ENCODE assay signal across 8 mouse cellular contexts in the genomic region with DNA sequence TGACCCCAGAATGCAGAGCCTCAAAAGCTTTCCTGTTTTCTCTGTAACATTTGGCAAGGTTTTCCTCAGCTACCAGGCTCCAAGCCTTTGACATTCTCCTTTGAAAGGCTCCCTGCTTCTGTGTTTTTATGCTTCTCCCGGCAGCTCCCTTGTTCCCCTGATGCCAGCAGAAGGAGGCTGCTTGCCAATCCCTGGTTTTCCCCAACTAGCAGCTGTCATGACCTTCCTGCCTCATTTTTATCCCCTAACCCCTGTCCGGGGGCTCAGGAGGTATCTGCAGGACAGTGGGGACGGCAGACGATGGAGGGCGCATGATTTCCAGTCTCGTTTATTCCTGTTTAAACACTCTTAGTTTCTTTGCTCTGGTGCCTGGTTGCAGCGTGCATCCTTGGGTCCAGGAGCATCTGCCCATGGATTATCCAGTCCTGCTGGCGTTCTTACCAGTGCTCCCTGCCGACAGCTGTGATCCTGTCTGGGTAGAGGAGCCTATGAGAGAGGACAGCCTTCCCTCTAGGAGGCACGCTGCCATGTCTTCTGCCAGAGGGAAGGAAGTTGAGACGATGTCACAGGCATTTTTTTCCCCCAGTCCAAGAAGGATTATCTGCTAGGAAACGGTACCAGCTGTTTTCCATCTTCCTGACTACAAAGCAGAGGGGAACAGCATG.
DNase-seq lines count a peak whose midpoint lies in the region; ATAC-seq lines count a peak whose summit lies in the region.

No protein-coding gene starts in this region.

- H3K9ac ChIP-seq in hindbrain, embryonic 11.5 days (ENCODE audit: low read depth, low read length) = 0 out of 2 replicates have a peak overlapping the region, but pooled peaks have one; percentile 31

- no peaks in the 10 kb centered on the region for H3K9me3 ChIP-seq in hindbrain, embryonic 11.5 days (ENCODE audit: control insufficient read depth, low read length)

- no peaks in the 10 kb centered on the region for H3K27me3 ChIP-seq in hindbrain, embryonic 11.5 days (ENCODE audit: control insufficient read depth, insufficient read depth, low read length)

- peak; percentile 14 to 40 for DNase-seq in adrenal gland, adult (ENCODE audit: inconsistent age in 2 of 2, low spot score in 1 of 2)
- DNase-seq in adrenal gland, adult 18-20 months (ENCODE audit: low spot score in 2 of 2) = no peak
- peak; percentile 36 to 56 for DNase-seq in frontal cortex, postnatal 14 days (ENCODE audit: low spot score in 2 of 2)
- DNase-seq in hindbrain, embryonic 11.5 days (ENCODE audit: low spot score) = peak; percentile 24
- DNase-seq in layer of hippocampus, adult 9-10 months (ENCODE audit: low spot score) = peak; percentile 22
- DNase-seq in lung, adult 18-20 months = peak; percentile 57 to 73
- peak; percentile 34 for DNase-seq in ovary, postnatal 10 days (ENCODE audit: low spot score)
- DNase-seq in thymus, adult 18-20 months = no peak

- ATAC-seq in hindbrain, embryonic 11.5 days (ENCODE audit: low FRiP score) = no peak

- H3K4me2 ChIP-seq in hindbrain, embryonic 11.5 days (replicated peaks; ENCODE audit: low read depth, low read length) = no peak overlapping the region

- 43% methylated on average over 12 of the region's 12 CpGs for WGBS in hindbrain, embryonic 11.5 days

- H3K4me1 ChIP-seq in hindbrain, embryonic 11.5 days (replicated peaks; ENCODE audit: control insufficient read depth, insufficient read depth, low read length) = no peaks in the 10 kb centered on the region

- H3K36me3 ChIP-seq in hindbrain, embryonic 11.5 days (ENCODE audit: control insufficient read depth, insufficient read depth, low read length) = no peaks in the 10 kb centered on the region

- peak overlapping the region; percentile 88 for H3K27ac ChIP-seq in hindbrain, embryonic 11.5 days (ENCODE audit: low read depth, low read length)

- H3K4me3 ChIP-seq in hindbrain, embryonic 11.5 days (ENCODE audit: low read depth, low read length) = no peak overlapping the region

Comparison
In these comparisons a context has a peak if more than half of its experiments do, and no peak if none do; other contexts are left out.
1. DNase-seq: peak in adrenal gland, adult (2 of 2), frontal cortex, postnatal 14 days (2 of 2), hindbrain, embryonic 11.5 days (single experiment), layer of hippocampus, adult 9-10 months (single experiment), lung, adult 18-20 months (2 of 2) and ovary, postnatal 10 days (single experiment); none in adrenal gland, adult 18-20 months (0 of 2) and thymus, adult 18-20 months (0 of 2).